Mouse (Mus musculus) neural tube, embryonic 12.5 days (tissue): Measurements from ENCODE around the gene Pigx. TPM values are rescaled to one million over a fixed set of nuclear protein-coding genes. Genes with fewer than 3 reads are reported as not detected.
A peak's percentile ranks its signal among the peaks of the same experiment; 100 is the strongest.
"Not testable (repeated sequence)": the region's sequence is repeated elsewhere in the genome, so short reads cannot be mapped to it uniquely, and the experiment has no call there.

Experiments
- ATAC-seq: fragments of 200-750 bp; cut with Nextera tagmentation; 2 replicates; pipeline ENCODE4 v1.8.0; 2017; ENCODE audit warnings: low read depth, mild to moderate bottlenecking, moderate TSS enrichment, moderate library complexity; ENCODE audit not compliant: low FRiP score
- H3K27ac ChIP-seq: fragments of 300-500 bp; sonication (generic); 2 replicates; pipeline ENCODE4 v1.5.1; 2016
- H3K27me3 ChIP-seq: fragments of 300-500 bp; sonication (generic); replicated peaks from 2 replicates; pipeline ENCODE4 v1.6.1; 2016; ENCODE audit warnings: mild to moderate bottlenecking
- H3K36me3 ChIP-seq: fragments of 300-500 bp; sonication (generic); 2 replicates; pipeline ENCODE4 v1.6.1; 2016; ENCODE audit warnings: mild to moderate bottlenecking
- H3K4me1 ChIP-seq: fragments of 300-500 bp; sonication (generic); 2 replicates; pipeline ENCODE4 v1.6.1; 2016
- H3K4me2 ChIP-seq: fragments of 300-500 bp; sonication (generic); replicated peaks from 2 replicates; pipeline ENCODE4 v1.6.1; 2016; ENCODE audit warnings: mild to moderate bottlenecking
- H3K4me3 ChIP-seq: fragments of 300-500 bp; sonication (generic); 2 replicates; pipeline ENCODE4 v1.5.1; 2016
- H3K9ac ChIP-seq: fragments of 300-500 bp; sonication (generic); 2 replicates; pipeline ENCODE4 v1.6.1; 2016; ENCODE audit warnings: mild to moderate bottlenecking
- H3K9me3 ChIP-seq: fragments of 300-500 bp; sonication (generic); 2 replicates; pipeline ENCODE4 v1.6.1; 2016; ENCODE audit warnings: mild to moderate bottlenecking
- WGBS: fragments of 180-500 bp; shearing (Covaris S2); methylation state at CpG from one replicate; pipeline ENCODE4 v1.1.7; 2016; 5-methylcytosine and 5-hydroxymethylcytosine counted together
- polyA plus RNA-seq: library from polyadenylated mRNA; unstranded; fragments of >200 nt; fragmentation: Nextera tagmentation; extraction: Ambion mirVana; gene quantifications from 2 replicates; pipeline ENCODE4 v1.2.1, GENCODE M21; 2016

Pigx gene
- polyA plus RNA-seq, 1 experiment from 2014 or later = 121 TPM

DNA sequence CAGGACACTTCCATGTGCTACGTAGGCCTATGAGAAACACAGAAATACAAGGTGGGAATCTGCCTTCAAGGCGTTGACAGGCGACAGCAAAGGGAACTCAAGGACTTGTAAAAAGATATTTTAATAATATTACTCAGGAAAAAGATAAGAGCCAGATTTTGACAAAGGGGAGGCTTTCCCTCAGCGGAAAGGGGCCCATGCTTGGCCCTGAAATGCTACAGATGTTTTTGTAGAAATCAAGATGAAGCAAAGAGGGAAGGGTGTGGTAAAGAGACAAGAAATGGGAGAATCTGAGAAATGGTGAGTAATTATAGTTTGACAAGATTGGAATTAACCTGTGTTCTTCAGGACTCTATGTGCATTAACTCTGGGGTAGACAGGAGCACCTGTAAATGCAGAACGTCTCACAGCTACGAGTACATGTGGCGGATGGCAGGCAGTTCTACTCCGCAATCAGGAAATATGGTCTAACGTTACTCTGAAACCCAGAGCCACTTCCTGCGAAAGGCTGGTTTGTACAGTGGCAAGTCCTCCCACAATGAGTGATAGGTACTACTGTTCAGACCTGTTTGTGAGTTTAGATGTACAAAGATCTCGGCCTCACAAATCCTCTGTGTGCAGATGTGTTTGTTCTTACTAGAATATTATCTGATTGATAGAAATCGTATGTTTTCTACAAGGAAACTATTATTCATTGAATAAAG, 8.0 kb upstream of the Pigx start:
- Histone ChIP-seq H3K9me3 (no peaks in the 10 kb centered on the region), H3K27ac (no peak overlapping the region), H3K9ac (no peak overlapping the region), H3K4me1 (no peaks in the 10 kb centered on the region), H3K4me2 (no peak overlapping the region), H3K4me3 (no peak overlapping the region), H3K27me3 (no peaks in the 10 kb centered on the region), H3K36me3 (peaks cover 48% of the 10 kb centered on the region)
- no peak for ATAC-seq
- WGBS = 96% methylated on average over 12 of the region's 12 CpGs

DNA sequence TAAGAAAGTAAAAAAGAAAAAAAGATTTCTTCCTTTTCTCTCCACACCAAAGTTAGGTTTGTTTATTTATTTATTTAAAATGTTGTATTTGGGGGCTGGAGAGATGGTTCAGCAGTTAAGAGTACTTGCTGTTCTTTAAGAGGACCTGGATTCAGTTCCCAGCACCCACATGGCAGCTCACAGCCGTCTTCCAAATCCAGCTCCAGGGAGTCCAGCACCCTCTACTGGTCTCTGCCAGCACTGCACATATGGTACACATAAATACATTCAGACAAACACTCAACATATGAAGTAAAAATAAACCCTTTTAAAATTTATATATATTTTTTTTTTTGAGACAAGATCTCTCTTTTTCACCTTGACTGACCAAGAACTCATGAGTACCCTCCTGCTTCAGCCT, 6.2 kb upstream of the Pigx start:
- no peak for ATAC-seq
- Histone ChIP-seq H3K4me1 (no peaks in the 10 kb centered on the region), H3K4me2 (no peak overlapping the region), H3K4me3 (no peak overlapping the region), H3K36me3 (peaks cover 53% of the 10 kb centered on the region), H3K27me3 (no peaks in the 10 kb centered on the region), H3K9ac (no peak overlapping the region), H3K27ac (no peak overlapping the region), H3K9me3 (no peaks in the 10 kb centered on the region)
- 90% methylated on average over 1 of the region's 1 CpGs for WGBS

DNA sequence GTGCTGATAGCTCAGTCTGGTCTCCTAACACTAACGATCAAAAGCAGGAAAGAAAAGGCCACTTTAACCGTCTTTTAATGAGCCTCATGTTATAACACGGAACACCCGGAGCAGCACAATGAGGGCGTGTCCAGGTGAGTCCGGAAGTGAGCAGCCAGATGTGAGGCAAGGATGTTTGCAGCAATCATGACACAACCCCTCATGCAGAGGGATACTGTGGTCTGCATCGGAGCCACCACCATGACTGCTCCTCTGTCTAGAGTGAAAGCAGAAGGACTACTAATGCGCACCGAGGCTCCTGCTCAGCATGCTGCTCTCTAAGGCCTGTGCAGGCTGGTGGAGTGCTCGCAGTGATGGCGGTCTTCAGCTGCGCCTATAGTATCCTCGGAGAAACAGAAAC, 2.8 kb upstream of the Pigx start:
- Histone ChIP-seq H3K27me3 (no peaks in the 10 kb centered on the region), H3K9ac (no peak overlapping the region), H3K4me1 (peaks cover 12% of the 10 kb centered on the region), H3K4me3 (no peak overlapping the region), H3K36me3 (peaks cover 40% of the 10 kb centered on the region), H3K4me2 (no peak overlapping the region), H3K9me3 (no peaks in the 10 kb centered on the region), H3K27ac (no peak overlapping the region)
- 94% methylated on average over 13 of the region's 13 CpGs for WGBS
- no peak for ATAC-seq

DNA sequence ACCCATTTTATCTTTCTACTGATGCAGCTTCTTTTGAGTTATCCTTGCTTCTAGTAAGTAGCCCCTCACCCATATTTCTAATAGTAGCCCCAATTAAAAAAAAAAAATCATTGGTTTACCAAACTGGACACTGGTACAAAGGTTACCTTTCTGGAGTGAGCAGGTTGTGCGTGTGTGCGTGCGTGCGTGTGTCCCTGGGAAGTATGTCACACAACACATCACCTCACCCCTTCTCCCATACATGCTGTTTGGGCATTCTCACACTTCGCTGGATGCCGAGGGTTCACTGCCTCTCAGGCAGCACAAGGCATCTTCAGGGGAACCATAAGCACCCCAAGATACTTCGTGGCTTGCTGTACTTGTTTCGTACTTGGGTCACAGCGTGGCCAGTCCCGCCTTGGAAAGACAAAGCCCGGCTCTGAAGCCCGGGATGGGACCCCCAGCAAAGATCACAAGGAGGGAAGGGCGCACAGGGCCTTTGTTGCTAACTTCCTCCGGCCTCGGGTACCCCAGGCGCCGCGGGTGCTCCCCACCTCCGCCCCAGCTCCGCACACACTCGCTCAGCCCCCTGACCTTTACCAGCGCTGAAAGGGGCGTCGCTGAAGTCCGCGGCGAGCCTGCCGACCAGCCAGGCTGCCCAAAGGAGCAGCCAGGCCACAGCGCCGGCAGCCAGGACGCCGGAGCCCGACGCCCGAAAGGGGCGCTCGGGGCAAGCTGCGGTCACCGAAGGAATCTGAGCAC, 473 bp downstream of the Pigx start:
- H3K4me2 ChIP-seq = peak overlapping the region; percentile 69
- H3K9ac ChIP-seq = peak overlapping the region; percentile 91
- H3K36me3 ChIP-seq = peaks cover 31% of the 10 kb centered on the region
- H3K27me3 ChIP-seq = no peaks in the 10 kb centered on the region
- peak; percentile 77 for ATAC-seq
- peak overlapping the region; percentile 53 for H3K27ac ChIP-seq
- peak overlapping the region; percentile 90 for H3K4me3 ChIP-seq
- peaks cover 12% of the 10 kb centered on the region for H3K4me1 ChIP-seq
- no peaks in the 10 kb centered on the region for H3K9me3 ChIP-seq
- WGBS = under 1% methylated on average over 39 of the region's 39 CpGs

GRCm38 (mm10) chr16:32097757-32098156, 1.8 kb downstream of the Pigx start:
- H3K4me3 ChIP-seq, H3K27ac ChIP-seq, H3K9ac ChIP-seq, H3K27me3 ChIP-seq, H3K9me3 ChIP-seq, ATAC-seq, H3K4me2 ChIP-seq: not testable (repeated sequence)
- 86% methylated on average over 2 of the region's 2 CpGs for whole genome bisulfite sequencing
- H3K4me1 ChIP-seq = peaks cover 12% of the 10 kb centered on the region
- H3K36me3 ChIP-seq = peaks cover 23% of the 10 kb centered on the region

GRCm38 (mm10) chr16:32091466-32091865, 8.1 kb downstream of the Pigx start:
- H3K27ac ChIP-seq = no peak overlapping the region
- no peaks in the 10 kb centered on the region for H3K27me3 ChIP-seq
- H3K36me3 ChIP-seq = peaks cover 76% of the 10 kb centered on the region
- no peaks in the 10 kb centered on the region for H3K4me1 ChIP-seq
- H3K9me3 ChIP-seq = no peaks in the 10 kb centered on the region
- WGBS = 95% methylated on average over 7 of the region's 7 CpGs
- no peak for ATAC-seq
- no peak overlapping the region for H3K4me2 ChIP-seq
- no peak overlapping the region for H3K9ac ChIP-seq
- no peak overlapping the region for H3K4me3 ChIP-seq

- peaks cover 87% of the 10 kb centered on the region for H3K36me3 ChIP-seq
Observed at GRCm38 (mm10) chr16:32087629-32088443, 11.7 kb downstream of the Pigx start.

DNA sequence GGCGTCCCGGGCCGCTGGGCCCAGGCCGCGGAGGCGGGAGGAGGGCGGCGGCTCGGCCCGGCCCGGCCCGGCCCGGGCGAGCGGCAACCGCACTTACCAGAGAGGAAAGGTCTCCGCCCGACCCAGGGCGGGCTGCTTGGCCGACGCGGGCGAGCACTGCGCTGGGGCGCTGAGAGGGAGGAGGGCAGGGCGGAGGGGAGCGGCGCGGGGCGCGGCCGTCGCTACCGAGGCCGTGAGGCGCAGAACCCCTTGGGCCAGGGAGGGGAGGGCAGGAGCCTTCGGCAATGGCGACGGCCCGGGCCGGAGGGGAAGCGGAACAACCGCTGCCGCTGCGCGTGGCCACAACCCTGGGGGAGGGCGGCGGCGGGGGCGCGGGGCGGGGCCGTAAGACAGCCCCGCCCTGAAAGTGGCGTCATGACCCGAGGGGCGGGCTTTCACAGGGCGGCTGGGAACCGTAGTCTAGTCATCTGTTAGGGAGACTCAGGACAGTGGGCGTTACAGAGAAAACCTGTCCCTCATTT, 20.5 kb downstream of the Pigx start, which contains the start of gene Pak2:
Pak2 (minus strand) TSS at position 352 of the 521 bp plus-strand sequence.
- Histone ChIP-seq H3K27me3 (no peaks in the 10 kb centered on the region), H3K4me3 (peak within 1 kb of the TSS; percentile 93), H3K4me2 (peak within 1 kb of the TSS; percentile 73), H3K27ac (peak within 1 kb of the TSS; percentile 88), H3K9ac (peak within 1 kb of the TSS; percentile 99), H3K9me3 (no peaks in the 10 kb centered on the region), H3K36me3 (peaks cover 8% of the 10 kb centered on the region), H3K4me1 (peaks cover 20% of the 10 kb centered on the region)
- peak; percentile 98 for ATAC-seq
- WGBS = 1% methylated on average over 51 of the region's 60 CpGs

More at GRCm38 (mm10) chr16:32087629-32088443, 11.7 kb downstream of the Pigx start:
- H3K4me1 ChIP-seq = no peaks in the 10 kb centered on the region
- no peak overlapping the region for H3K4me3 ChIP-seq
- ATAC-seq = no peak
- no peaks in the 10 kb centered on the region for H3K9me3 ChIP-seq
- H3K27me3 ChIP-seq = no peaks in the 10 kb centered on the region
- WGBS = 90% methylated on average over 17 of the region's 17 CpGs
- no peak overlapping the region for H3K4me2 ChIP-seq
- no peak overlapping the region for H3K9ac ChIP-seq
- H3K27ac ChIP-seq = no peak overlapping the region

DNA sequence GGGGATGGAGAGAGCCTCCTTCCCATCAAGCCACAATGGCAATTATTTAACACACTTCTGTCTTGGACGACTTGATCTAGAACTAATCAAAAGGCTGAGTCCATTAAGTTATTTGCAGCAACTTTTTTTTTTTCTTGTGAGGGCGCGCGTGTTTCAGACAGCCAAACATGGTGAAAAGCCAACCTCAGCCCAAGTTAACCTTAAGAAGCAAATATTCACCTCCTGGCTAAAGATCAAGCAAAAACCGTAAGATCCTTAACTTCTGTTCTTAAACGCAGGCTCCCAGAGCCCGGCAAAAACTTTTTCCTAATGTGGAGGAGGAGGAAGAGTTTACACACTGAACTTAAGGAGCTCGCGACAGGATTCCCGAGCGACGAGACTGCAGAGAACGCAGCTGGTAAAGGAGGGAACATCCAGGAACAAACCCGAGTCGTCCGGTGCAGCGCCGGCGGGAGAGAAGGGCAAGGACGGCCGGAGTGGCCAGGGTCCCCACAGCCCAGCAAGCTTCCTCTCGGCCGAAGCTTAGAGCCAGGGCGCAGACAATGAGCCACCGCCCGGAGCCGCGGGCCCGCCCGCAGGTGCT, 21.0 kb downstream of the Pigx start:
- peaks cover 5% of the 10 kb centered on the region for H3K36me3 ChIP-seq
- peak overlapping the region; percentile 73 for H3K4me2 ChIP-seq
- H3K4me1 ChIP-seq = peaks cover 20% of the 10 kb centered on the region
- WGBS = under 1% methylated on average over 30 of the region's 30 CpGs
- peak overlapping the region; percentile 99 for H3K9ac ChIP-seq
- peak overlapping the region; percentile 93 for H3K4me3 ChIP-seq
- H3K27ac ChIP-seq = peak overlapping the region; percentile 88
- H3K27me3 ChIP-seq = no peaks in the 10 kb centered on the region
- ATAC-seq = no peak; the same call in 1 of the 2 replicates
- H3K9me3 ChIP-seq = no peaks in the 10 kb centered on the region

GRCm38 (mm10) chr16:32077648-32078407, 21.7 kb downstream of the Pigx start:
- H3K27ac ChIP-seq = 0 out of 2 replicates have a peak overlapping the region, but pooled peaks have one; percentile 88
- H3K4me1 ChIP-seq = peaks cover 20% of the 10 kb centered on the region
- H3K36me3 ChIP-seq = peaks cover 2% of the 10 kb centered on the region; the same call in 1 of the 2 replicates
- peak overlapping the region; percentile 73 for H3K4me2 ChIP-seq
- no peaks in the 10 kb centered on the region for H3K9me3 ChIP-seq
- ATAC-seq = no peak
- peak overlapping the region; percentile 93 for H3K4me3 ChIP-seq
- peak overlapping the region; percentile 99 for H3K9ac ChIP-seq
- no peaks in the 10 kb centered on the region for H3K27me3 ChIP-seq
- 15% methylated on average over 13 of the region's 13 CpGs for WGBS

GRCm38 (mm10) chr16:32076406-32076805, 23.1 kb downstream of the Pigx start:
- Histone ChIP-seq H3K9ac (no peak overlapping the region), H3K9me3 (no peaks in the 10 kb centered on the region), H3K4me1 (peaks cover 20% of the 10 kb centered on the region), H3K36me3 (no peaks in the 10 kb centered on the region), H3K27ac (no peak overlapping the region), H3K27me3 (no peaks in the 10 kb centered on the region), H3K4me3 (no peak overlapping the region), H3K4me2 (no peak overlapping the region)
- no peak for ATAC-seq
- WGBS = 90% methylated on average over 3 of the region's 3 CpGs
